Mouse (Mus musculus): ENCODE data around the gene Dhx8. TPM values are rescaled to one million over a fixed set of nuclear protein-coding genes. Genes with fewer than 3 reads are reported as not detected.

Dhx8 gene
- polyA plus RNA-seq, 1 experiment from 2014 or later, result 16.3 TPM

- H3K4me3 ChIP-seq (ENCODE audit: low read depth, low read length), result no peak overlapping the region
- no peaks in the 10 kb centered on the region for H3K9me3 ChIP-seq (replicated peaks; ENCODE audit: control insufficient read depth, low read length)
- H3K4me1 ChIP-seq (ENCODE audit: control insufficient read depth, low read depth, low read length), result peaks cover 26% of the 10 kb centered on the region
- no peak overlapping the region for H3K27ac ChIP-seq (ENCODE audit: low read length)
- H3K4me2 ChIP-seq (ENCODE audit: low read depth, low read length), result no peak overlapping the region
- H3K27me3 ChIP-seq (ENCODE audit: control insufficient read depth, insufficient read depth, low read depth, low read length), result no peaks in the 10 kb centered on the region
- no peak overlapping the region for H3K9ac ChIP-seq (ENCODE audit: low read depth, low read length)
- ATAC-seq (ENCODE audit: low read depth), result no peak
- whole genome bisulfite sequencing (ENCODE audit: insufficient replicate concordance), result 50% methylated on average over 7 of the region's 7 CpGs
- H3K36me3 ChIP-seq (ENCODE audit: control insufficient read depth, insufficient read depth), result no peaks in the 10 kb centered on the region
Measured at GRCm38 (mm10) chr11:101699991-101700390, 32.7 kb upstream of the Dhx8 start.

DNA sequence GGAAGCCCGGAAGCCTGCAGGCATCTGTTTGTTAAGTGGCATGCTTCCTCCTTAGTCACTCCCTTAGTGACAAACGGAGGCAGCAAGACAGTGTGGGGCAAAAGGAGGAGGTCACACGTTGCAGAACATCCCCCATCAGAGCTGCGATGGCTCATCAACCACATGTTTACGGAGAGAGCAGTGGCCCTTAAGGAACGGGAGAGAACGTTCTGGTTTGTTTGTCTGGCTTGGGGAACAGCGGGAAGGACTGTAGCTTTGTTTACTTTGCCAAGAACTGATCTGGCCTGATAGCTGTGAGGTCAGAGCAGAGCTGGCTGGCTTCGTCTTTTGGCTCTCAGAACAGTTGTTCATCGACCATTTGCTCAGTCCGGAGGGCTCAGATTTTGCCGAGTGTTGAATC lies 32.3 kb upstream of the Dhx8 start:
- Histone ChIP-seq H3K9me3 (replicated peaks; ENCODE audit: control insufficient read depth, low read length) (no peaks in the 10 kb centered on the region), H3K36me3 (ENCODE audit: control insufficient read depth, insufficient read depth) (no peaks in the 10 kb centered on the region), H3K27me3 (ENCODE audit: control insufficient read depth, insufficient read depth, low read depth, low read length) (no peaks in the 10 kb centered on the region), H3K4me3 (ENCODE audit: low read depth, low read length) (no peak overlapping the region), H3K27ac (ENCODE audit: low read length) (no peak overlapping the region), H3K4me1 (ENCODE audit: control insufficient read depth, low read depth, low read length) (peaks cover 24% of the 10 kb centered on the region), H3K9ac (ENCODE audit: low read depth, low read length) (no peak overlapping the region), H3K4me2 (ENCODE audit: low read depth, low read length) (no peak overlapping the region)
- 19% methylated on average over 12 of the region's 12 CpGs for WGBS (ENCODE audit: insufficient replicate concordance)
- peak; percentile 47 for ATAC-seq (ENCODE audit: low read depth)

- no peak for ATAC-seq (ENCODE audit: low read depth)
Measured at GRCm38 (mm10) chr11:101704081-101704480, 28.6 kb upstream of the Dhx8 start.

GRCm38 (mm10) chr11:101706764-101707448 lies 25.8 kb upstream of the Dhx8 start:
- no peak overlapping the region for H3K27ac ChIP-seq (ENCODE audit: low read length)
- no peaks in the 10 kb centered on the region for H3K4me1 ChIP-seq (ENCODE audit: control insufficient read depth, low read depth, low read length)
- 69% methylated on average over 10 of the region's 10 CpGs for WGBS (ENCODE audit: insufficient replicate concordance)
- no peak for ATAC-seq (ENCODE audit: low read depth)
- H3K9ac ChIP-seq (ENCODE audit: low read depth, low read length), result no peak overlapping the region
- no peaks in the 10 kb centered on the region for H3K9me3 ChIP-seq (replicated peaks; ENCODE audit: control insufficient read depth, low read length)
- H3K36me3 ChIP-seq (ENCODE audit: control insufficient read depth, insufficient read depth), result no peaks in the 10 kb centered on the region
- H3K4me3 ChIP-seq (ENCODE audit: low read depth, low read length), result no peak overlapping the region
- H3K27me3 ChIP-seq (ENCODE audit: control insufficient read depth, insufficient read depth, low read depth, low read length), result no peaks in the 10 kb centered on the region
- no peak overlapping the region for H3K4me2 ChIP-seq (ENCODE audit: low read depth, low read length)

More at GRCm38 (mm10) chr11:101704081-101704480, 28.6 kb upstream of the Dhx8 start:
- Histone ChIP-seq H3K9ac (ENCODE audit: low read depth, low read length) (no peak overlapping the region), H3K9me3 (replicated peaks; ENCODE audit: control insufficient read depth, low read length) (no peaks in the 10 kb centered on the region), H3K27me3 (ENCODE audit: control insufficient read depth, insufficient read depth, low read depth, low read length) (no peaks in the 10 kb centered on the region), H3K4me3 (ENCODE audit: low read depth, low read length) (no peak overlapping the region), H3K4me1 (ENCODE audit: control insufficient read depth, low read depth, low read length) (peaks cover 3% of the 10 kb centered on the region; the same call in 1 of the 2 replicates), H3K27ac (ENCODE audit: low read length) (no peak overlapping the region), H3K36me3 (ENCODE audit: control insufficient read depth, insufficient read depth) (no peaks in the 10 kb centered on the region), H3K4me2 (ENCODE audit: low read depth, low read length) (no peak overlapping the region)
- WGBS (ENCODE audit: insufficient replicate concordance), result 46% methylated on average over 5 of the region's 5 CpGs

DNA sequence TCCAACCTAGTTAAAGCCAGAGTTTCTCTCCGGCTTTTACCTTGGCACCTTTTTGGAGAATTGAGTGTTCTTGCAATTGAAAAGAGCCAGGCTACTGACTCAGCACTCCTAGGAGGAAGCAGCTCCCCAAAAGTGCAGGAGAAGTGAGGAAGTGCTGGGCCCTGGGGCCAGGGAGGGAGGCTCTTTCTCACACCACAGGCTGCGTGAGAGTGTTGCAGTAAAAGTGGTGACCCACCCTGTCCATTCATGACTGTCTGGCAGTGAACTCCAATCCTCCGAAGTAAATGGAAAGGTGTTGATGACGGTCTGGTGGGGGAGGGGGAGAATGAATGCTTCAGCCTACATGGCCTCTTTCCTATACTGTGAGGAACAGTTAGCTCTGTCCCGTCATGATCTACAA lies 24.2 kb upstream of the Dhx8 start:
- ATAC-seq (ENCODE audit: low read depth), result no peak
- Histone ChIP-seq H3K9me3 (replicated peaks; ENCODE audit: control insufficient read depth, low read length) (no peaks in the 10 kb centered on the region), H3K36me3 (ENCODE audit: control insufficient read depth, insufficient read depth) (no peaks in the 10 kb centered on the region), H3K4me3 (ENCODE audit: low read depth, low read length) (no peak overlapping the region), H3K27ac (ENCODE audit: low read length) (no peak overlapping the region), H3K4me2 (ENCODE audit: low read depth, low read length) (no peak overlapping the region), H3K27me3 (ENCODE audit: control insufficient read depth, insufficient read depth, low read depth, low read length) (no peaks in the 10 kb centered on the region), H3K4me1 (ENCODE audit: control insufficient read depth, low read depth, low read length) (no peaks in the 10 kb centered on the region), H3K9ac (ENCODE audit: low read depth, low read length) (no peak overlapping the region)
- WGBS (ENCODE audit: insufficient replicate concordance), result 26% methylated on average over 5 of the region's 5 CpGs

- no peaks in the 10 kb centered on the region for H3K9me3 ChIP-seq (replicated peaks; ENCODE audit: control insufficient read depth, low read length)
- no peak overlapping the region for H3K9ac ChIP-seq (ENCODE audit: low read depth, low read length)
- no peaks in the 10 kb centered on the region for H3K36me3 ChIP-seq (ENCODE audit: control insufficient read depth, insufficient read depth)
- H3K4me3 ChIP-seq (ENCODE audit: low read depth, low read length), result no peak overlapping the region
- no peaks in the 10 kb centered on the region for H3K4me1 ChIP-seq (ENCODE audit: control insufficient read depth, low read depth, low read length)
- H3K27me3 ChIP-seq (ENCODE audit: control insufficient read depth, insufficient read depth, low read depth, low read length), result no peaks in the 10 kb centered on the region
- no peak for ATAC-seq (ENCODE audit: low read depth)
- H3K4me2 ChIP-seq (ENCODE audit: low read depth, low read length), result no peak overlapping the region
- WGBS (ENCODE audit: insufficient replicate concordance), result 60% methylated on average over 9 of the region's 9 CpGs
- H3K27ac ChIP-seq (ENCODE audit: low read length), result no peak overlapping the region
Measured at GRCm38 (mm10) chr11:101712811-101713210, 19.9 kb upstream of the Dhx8 start.

GRCm38 (mm10) chr11:101714012-101714411 lies 18.7 kb upstream of the Dhx8 start:
- H3K9me3 ChIP-seq (replicated peaks; ENCODE audit: control insufficient read depth, low read length), result no peaks in the 10 kb centered on the region
- ATAC-seq (ENCODE audit: low read depth), result no peak
- H3K27ac ChIP-seq (ENCODE audit: low read length), result no peak overlapping the region
- no peaks in the 10 kb centered on the region for H3K36me3 ChIP-seq (ENCODE audit: control insufficient read depth, insufficient read depth)
- no peak overlapping the region for H3K4me2 ChIP-seq (ENCODE audit: low read depth, low read length)
- no peaks in the 10 kb centered on the region for H3K27me3 ChIP-seq (ENCODE audit: control insufficient read depth, insufficient read depth, low read depth, low read length)
- WGBS (ENCODE audit: insufficient replicate concordance), result 63% methylated on average over 7 of the region's 7 CpGs
- H3K4me1 ChIP-seq (ENCODE audit: control insufficient read depth, low read depth, low read length), result no peaks in the 10 kb centered on the region
- H3K9ac ChIP-seq (ENCODE audit: low read depth, low read length), result no peak overlapping the region
- no peak overlapping the region for H3K4me3 ChIP-seq (ENCODE audit: low read depth, low read length)

- H3K9me3 ChIP-seq (replicated peaks; ENCODE audit: control insufficient read depth, low read length), result no peaks in the 10 kb centered on the region
- no peaks in the 10 kb centered on the region for H3K27me3 ChIP-seq (ENCODE audit: control insufficient read depth, insufficient read depth, low read depth, low read length)
- no peak for ATAC-seq (ENCODE audit: low read depth)
Measured at GRCm38 (mm10) chr11:101718324-101718723, 14.4 kb upstream of the Dhx8 start.

DNA sequence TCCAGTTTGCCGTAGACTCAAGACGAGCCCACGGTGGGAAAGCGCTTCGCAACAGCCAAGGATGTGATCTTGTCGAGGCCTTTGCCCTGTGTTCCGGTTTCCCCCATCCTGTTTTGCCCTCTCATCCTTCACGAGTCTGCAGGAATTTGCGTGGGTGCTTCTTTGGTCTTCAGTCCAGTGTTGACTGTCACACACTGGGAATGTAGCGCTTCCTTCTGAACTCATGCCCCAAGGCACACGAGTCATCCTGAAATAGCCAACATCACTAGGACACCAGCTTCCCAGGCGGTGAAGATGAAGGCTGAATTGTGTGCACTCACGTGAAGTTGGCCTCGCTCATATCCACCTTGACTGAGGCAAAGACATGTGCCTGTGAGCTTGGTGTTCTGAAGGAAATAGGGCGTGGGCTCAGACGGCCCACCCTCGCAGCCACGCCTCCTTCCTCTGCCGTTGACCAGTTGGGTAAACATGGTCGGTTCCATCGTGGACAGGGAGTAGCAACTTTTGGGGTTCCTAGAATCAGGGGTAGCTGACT lies 12.7 kb upstream of the Dhx8 start:
- H3K36me3 ChIP-seq (ENCODE audit: control insufficient read depth, insufficient read depth), result no peaks in the 10 kb centered on the region
- no peak overlapping the region for H3K9ac ChIP-seq (ENCODE audit: low read depth, low read length)
- ATAC-seq (ENCODE audit: low read depth), result no peak
- no peaks in the 10 kb centered on the region for H3K4me1 ChIP-seq (ENCODE audit: control insufficient read depth, low read depth, low read length)
- H3K27me3 ChIP-seq (ENCODE audit: control insufficient read depth, insufficient read depth, low read depth, low read length), result no peaks in the 10 kb centered on the region
- no peak overlapping the region for H3K4me2 ChIP-seq (ENCODE audit: low read depth, low read length)
- H3K4me3 ChIP-seq (ENCODE audit: low read depth, low read length), result no peak overlapping the region
- WGBS (ENCODE audit: insufficient replicate concordance), result 67% methylated on average over 21 of the region's 21 CpGs
- H3K27ac ChIP-seq (ENCODE audit: low read length), result no peak overlapping the region
- H3K9me3 ChIP-seq (replicated peaks; ENCODE audit: control insufficient read depth, low read length), result no peaks in the 10 kb centered on the region

More at GRCm38 (mm10) chr11:101718324-101718723, 14.4 kb upstream of the Dhx8 start:
- Histone ChIP-seq H3K36me3 (ENCODE audit: control insufficient read depth, insufficient read depth) (no peaks in the 10 kb centered on the region), H3K4me3 (ENCODE audit: low read depth, low read length) (no peak overlapping the region), H3K4me2 (ENCODE audit: low read depth, low read length) (no peak overlapping the region), H3K9ac (ENCODE audit: low read depth, low read length) (no peak overlapping the region), H3K27ac (ENCODE audit: low read length) (no peak overlapping the region), H3K4me1 (ENCODE audit: control insufficient read depth, low read depth, low read length) (no peaks in the 10 kb centered on the region)
- WGBS (ENCODE audit: insufficient replicate concordance), result 61% methylated on average over 4 of the region's 4 CpGs
